Mouse (Mus musculus) limb, embryonic 10.5 days (tissue): ENCODE measurements at regions not wholly inside any gene's neighbourhood (a gene's known extent, or its start where the extent isn't known, plus 50 kb on each side); places are given as distances from the start of the nearest gene placed in this dataset.

ENCODE experiments used
- DNase-seq: peaks from one replicate; pipeline ENCODE4 v3.0.0-alpha.2; 2017; ENCODE audit warnings: low spot score
- H3K27ac ChIP-seq: fragments of 300-500 bp; sonication (generic); 2 replicates; pipeline ENCODE4 v1.5.1; 2016; ENCODE audit warnings: mild to moderate bottlenecking
- H3K27me3 ChIP-seq: fragments of 300-500 bp; sonication (generic); 2 replicates; pipeline ENCODE4 v1.6.1; 2016; ENCODE audit warnings: low read depth, mild to moderate bottlenecking; ENCODE audit not compliant: poor library complexity, severe bottlenecking
- H3K36me3 ChIP-seq: fragments of 300-500 bp; sonication (generic); 2 replicates; pipeline ENCODE4 v1.6.1; 2016; ENCODE audit warnings: mild to moderate bottlenecking, moderate library complexity
- H3K4me1 ChIP-seq: fragments of 300-500 bp; sonication (generic); 2 replicates; pipeline ENCODE4 v1.6.1; 2016
- H3K4me3 ChIP-seq: fragments of 300-500 bp; sonication (generic); 2 replicates; pipeline ENCODE4 v1.5.1; 2016; ENCODE audit warnings: mild to moderate bottlenecking, moderate library complexity
- H3K9me3 ChIP-seq: fragments of 300-500 bp; sonication (generic); replicated peaks from 2 replicates; pipeline ENCODE4 v1.6.1; 2016; ENCODE audit warnings: mild to moderate bottlenecking
- WGBS: fragments of 180-500 bp; shearing (Covaris S2); methylation state at CpG from one replicate; pipeline ENCODE4 v1.1.7; 2016; 5-methylcytosine and 5-hydroxymethylcytosine counted together

- no peaks in the 10 kb centered on the region for H3K4me1 ChIP-seq
- no peak overlapping the region for H3K4me3 ChIP-seq
- H3K36me3 ChIP-seq, result no peaks in the 10 kb centered on the region
- H3K9me3 ChIP-seq, result no peaks in the 10 kb centered on the region
- DNase-seq, result no peak
- H3K27ac ChIP-seq, result no peak overlapping the region
- H3K27me3 ChIP-seq, result no peaks in the 10 kb centered on the region
- 75% methylated on average over 11 of the region's 11 CpGs for WGBS
Observed at GRCm38 (mm10) chr5:106392213-106392612, 65.8 kb downstream of the Barhl2 start.

GRCm38 (mm10) chr5:106386621-106387020, 71.3 kb downstream of the Barhl2 start:
- no peak for DNase-seq
- WGBS, result 89% methylated on average over 7 of the region's 7 CpGs
- Histone ChIP-seq H3K4me3 (no peak overlapping the region), H3K27ac (no peak overlapping the region), H3K4me1 (no peaks in the 10 kb centered on the region), H3K36me3 (no peaks in the 10 kb centered on the region), H3K27me3 (no peaks in the 10 kb centered on the region), H3K9me3 (no peaks in the 10 kb centered on the region)

GRCm38 (mm10) chr5:106385838-106386237, 72.1 kb downstream of the Barhl2 start:
- Histone ChIP-seq H3K27ac (no peak overlapping the region), H3K9me3 (no peaks in the 10 kb centered on the region), H3K36me3 (no peaks in the 10 kb centered on the region), H3K4me1 (peaks cover 3% of the 10 kb centered on the region; the same call in 1 of the 2 replicates), H3K27me3 (no peaks in the 10 kb centered on the region), H3K4me3 (no peak overlapping the region)
- 83% methylated on average over 8 of the region's 8 CpGs for WGBS
- DNase-seq, result no peak

- H3K27me3 ChIP-seq, result no peaks in the 10 kb centered on the region
- H3K4me1 ChIP-seq, result peaks cover 5% of the 10 kb centered on the region; the same call in 1 of the 2 replicates
- no peaks in the 10 kb centered on the region for H3K36me3 ChIP-seq
- 86% methylated on average over 6 of the region's 6 CpGs for WGBS
- no peaks in the 10 kb centered on the region for H3K9me3 ChIP-seq
- H3K27ac ChIP-seq, result no peak overlapping the region
- no peak for DNase-seq
- no peak overlapping the region for H3K4me3 ChIP-seq
Observed at GRCm38 (mm10) chr5:106385219-106385618, 72.7 kb downstream of the Barhl2 start.

DNA sequence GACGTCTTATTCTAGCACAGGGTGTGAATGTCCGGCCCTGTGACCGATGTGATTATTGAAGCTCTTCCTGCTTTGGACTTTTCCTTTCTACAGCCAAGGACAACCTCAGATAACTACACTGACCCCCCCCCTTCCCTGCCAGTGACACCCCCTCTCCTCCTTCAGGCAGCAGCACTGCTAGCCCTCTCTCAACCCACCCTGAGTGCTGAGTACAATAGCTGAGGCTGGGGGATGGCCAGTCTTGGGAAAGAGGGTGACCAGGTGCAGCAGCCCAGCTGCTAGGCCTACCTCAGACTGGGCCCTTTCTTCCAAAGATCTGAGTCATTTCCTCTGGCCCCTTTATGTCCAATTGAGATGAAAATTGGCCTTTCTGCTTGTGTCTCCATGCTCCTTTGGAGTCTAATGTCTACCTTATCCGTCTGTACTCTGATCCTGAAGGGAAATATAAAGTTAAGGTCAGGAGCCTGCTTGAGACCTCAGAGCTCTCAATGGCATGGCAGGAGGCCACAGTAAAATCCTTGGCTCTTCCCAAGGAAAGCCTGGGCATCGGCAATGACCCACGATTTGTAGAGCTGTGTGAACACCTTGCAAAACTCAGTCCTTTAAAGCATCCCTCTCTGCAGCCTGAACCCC, 73.7 kb downstream of the Barhl2 start:
- no peak overlapping the region for H3K4me3 ChIP-seq
- H3K36me3 ChIP-seq, result no peaks in the 10 kb centered on the region
- H3K27me3 ChIP-seq, result no peaks in the 10 kb centered on the region
- DNase-seq, result no peak
- H3K4me1 ChIP-seq, result peaks cover 5% of the 10 kb centered on the region; the same call in 1 of the 2 replicates
- H3K27ac ChIP-seq, result no peak overlapping the region
- 82% methylated on average over 6 of the region's 6 CpGs for WGBS
- no peaks in the 10 kb centered on the region for H3K9me3 ChIP-seq

DNA sequence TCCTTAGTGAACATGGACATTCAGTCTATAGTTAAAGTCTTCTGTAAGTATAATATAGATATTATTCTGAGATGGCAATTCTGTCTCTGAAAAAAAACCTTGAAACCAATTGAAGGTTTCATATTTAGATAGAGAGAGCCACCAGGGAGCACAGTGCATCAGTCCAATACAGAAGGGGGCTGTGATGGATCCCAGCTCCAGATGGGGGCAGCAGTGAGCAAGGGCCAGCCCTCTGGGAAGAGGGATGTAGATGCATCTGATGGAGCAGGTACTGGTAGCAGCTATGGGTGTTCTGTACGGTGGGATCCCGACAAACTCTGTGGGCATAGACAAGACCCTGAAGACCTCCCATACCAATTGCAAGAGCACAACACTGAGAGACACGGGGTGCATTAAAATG, 76.0 kb downstream of the Barhl2 start:
- Histone ChIP-seq H3K4me3 (no peak overlapping the region), H3K27ac (no peak overlapping the region), H3K4me1 (peaks cover 11% of the 10 kb centered on the region), H3K36me3 (no peaks in the 10 kb centered on the region), H3K9me3 (no peaks in the 10 kb centered on the region), H3K27me3 (no peaks in the 10 kb centered on the region)
- WGBS, result 90% methylated on average over 3 of the region's 3 CpGs
- no peak for DNase-seq

DNA sequence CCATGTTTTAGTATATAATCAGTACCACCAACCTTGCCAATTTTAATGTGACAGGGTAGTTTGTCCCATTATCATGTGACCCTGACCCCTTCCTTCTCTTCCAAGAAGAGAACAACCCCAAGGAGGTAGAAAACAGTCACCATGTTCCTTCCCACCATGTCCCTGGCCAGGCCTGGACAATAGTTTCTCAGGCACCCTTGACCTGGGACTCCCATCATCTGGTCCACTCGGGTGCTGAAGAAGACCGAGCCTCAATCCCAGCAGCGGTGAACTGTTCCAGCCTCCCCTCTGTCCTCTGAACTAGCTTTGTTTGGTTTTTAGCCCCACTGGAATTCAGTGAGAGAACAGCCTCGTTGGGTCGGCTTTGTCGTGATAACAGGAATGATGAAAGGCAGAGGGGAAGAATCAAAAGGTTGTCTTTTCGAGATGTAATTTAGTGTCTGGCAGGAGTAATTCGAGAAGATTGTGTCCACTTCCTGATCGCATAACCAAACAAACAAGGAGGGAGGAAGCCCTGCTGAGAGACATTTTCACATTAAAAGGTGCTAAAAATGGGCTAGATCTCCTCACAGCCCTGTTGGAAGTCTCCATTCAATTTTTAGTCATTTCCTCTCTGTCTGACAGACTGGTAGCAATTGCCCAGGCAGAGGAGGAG, 77.2 kb downstream of the Barhl2 start:
- DNase-seq, result no peak
- H3K4me1 ChIP-seq, result peaks cover 13% of the 10 kb centered on the region
- H3K36me3 ChIP-seq, result no peaks in the 10 kb centered on the region
- no peaks in the 10 kb centered on the region for H3K9me3 ChIP-seq
- H3K27ac ChIP-seq, result no peak overlapping the region
- H3K4me3 ChIP-seq, result no peak overlapping the region
- H3K27me3 ChIP-seq, result no peaks in the 10 kb centered on the region
- 18% methylated on average over 9 of the region's 9 CpGs for WGBS

DNA sequence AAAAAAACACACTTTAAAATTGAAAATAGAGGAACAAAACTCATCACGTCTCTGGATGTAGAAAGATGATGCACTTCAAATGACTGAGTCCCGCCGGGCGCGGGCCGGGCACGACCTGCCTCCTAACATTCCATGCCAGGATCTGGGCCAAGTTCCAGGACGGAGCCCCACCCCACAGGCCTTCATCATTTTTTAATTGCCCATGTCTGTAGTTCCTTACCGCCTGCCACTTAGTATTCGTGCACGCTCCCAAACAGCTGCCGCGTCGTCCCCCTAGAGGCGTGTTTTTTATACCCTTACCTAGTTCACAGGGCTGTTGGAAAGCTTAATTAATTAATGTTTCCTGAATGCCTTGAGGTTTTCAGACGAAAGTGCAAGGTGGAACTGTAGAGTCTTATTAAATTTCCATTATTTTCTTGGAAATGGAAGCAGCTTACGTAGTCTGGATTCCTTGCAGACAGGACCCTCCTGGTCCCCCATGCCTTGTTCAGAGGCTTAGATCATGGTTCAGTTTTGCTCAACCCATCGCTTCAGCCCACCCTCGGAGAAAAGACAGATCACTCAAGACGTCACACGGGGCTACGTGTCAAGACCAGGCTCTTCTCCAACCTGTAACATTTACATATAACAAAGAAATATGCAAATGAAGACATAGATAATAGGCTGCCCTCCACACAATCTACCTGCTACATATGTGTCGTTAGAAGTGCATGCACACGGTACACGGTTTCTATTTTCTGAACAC, 81.0 kb downstream of the Barhl2 start:
- Histone ChIP-seq H3K4me3 (no peak overlapping the region), H3K27me3 (no peaks in the 10 kb centered on the region), H3K27ac (no peak overlapping the region), H3K4me1 (peaks cover 13% of the 10 kb centered on the region), H3K36me3 (no peaks in the 10 kb centered on the region), H3K9me3 (no peaks in the 10 kb centered on the region)
- 85% methylated on average over 25 of the region's 25 CpGs for WGBS
- no peak for DNase-seq

- no peak for DNase-seq
- no peaks in the 10 kb centered on the region for H3K4me1 ChIP-seq
- WGBS, result 42% methylated on average over 9 of the region's 9 CpGs
- H3K9me3 ChIP-seq, result no peaks in the 10 kb centered on the region
- no peak overlapping the region for H3K27ac ChIP-seq
- no peak overlapping the region for H3K4me3 ChIP-seq
- H3K36me3 ChIP-seq, result no peaks in the 10 kb centered on the region
- H3K27me3 ChIP-seq, result no peaks in the 10 kb centered on the region
Observed at GRCm38 (mm10) chr5:106367831-106368230, 90.1 kb downstream of the Barhl2 start.

GRCm38 (mm10) chr5:106367312-106367711, 90.7 kb downstream of the Barhl2 start:
- H3K27ac ChIP-seq, result no peak overlapping the region
- WGBS, result 67% methylated on average over 5 of the region's 5 CpGs
- H3K36me3 ChIP-seq, result no peaks in the 10 kb centered on the region
- no peak overlapping the region for H3K4me3 ChIP-seq
- H3K4me1 ChIP-seq, result no peaks in the 10 kb centered on the region
- no peaks in the 10 kb centered on the region for H3K9me3 ChIP-seq
- DNase-seq, result no peak
- no peaks in the 10 kb centered on the region for H3K27me3 ChIP-seq

- no peaks in the 10 kb centered on the region for H3K27me3 ChIP-seq
- H3K9me3 ChIP-seq, result no peaks in the 10 kb centered on the region
- 81% methylated on average over 7 of the region's 7 CpGs for WGBS
Observed at GRCm38 (mm10) chr5:106366006-106366405, 92.0 kb downstream of the Barhl2 start.

DNA sequence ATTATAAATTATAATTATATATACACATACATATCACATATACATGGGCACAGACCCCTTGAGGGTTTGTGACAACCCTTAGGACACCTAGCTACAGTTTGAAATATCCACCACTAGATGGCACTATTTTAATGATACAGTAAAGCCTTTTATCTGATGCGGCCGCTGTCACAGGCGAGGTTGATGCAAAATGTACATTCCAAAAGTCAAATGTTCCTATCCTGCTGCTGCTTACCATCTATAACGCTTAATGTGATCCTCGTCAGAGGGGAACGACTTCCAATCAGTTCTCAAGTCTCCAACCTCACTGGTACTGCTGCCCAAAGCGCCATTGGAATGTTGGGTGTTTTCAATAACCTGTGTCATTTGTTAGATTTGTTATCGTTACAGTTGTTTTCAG, 92.9 kb downstream of the Barhl2 start:
- Histone ChIP-seq H3K4me3 (no peak overlapping the region), H3K4me1 (no peaks in the 10 kb centered on the region), H3K27me3 (no peaks in the 10 kb centered on the region), H3K9me3 (no peaks in the 10 kb centered on the region), H3K27ac (no peak overlapping the region), H3K36me3 (no peaks in the 10 kb centered on the region)
- DNase-seq, result no peak
- whole genome bisulfite sequencing, result 50% methylated on average over 8 of the region's 8 CpGs

More at GRCm38 (mm10) chr5:106366006-106366405, 92.0 kb downstream of the Barhl2 start:
- Histone ChIP-seq H3K27ac (no peak overlapping the region), H3K36me3 (no peaks in the 10 kb centered on the region), H3K4me1 (no peaks in the 10 kb centered on the region), H3K4me3 (no peak overlapping the region)
- no peak for DNase-seq

DNA sequence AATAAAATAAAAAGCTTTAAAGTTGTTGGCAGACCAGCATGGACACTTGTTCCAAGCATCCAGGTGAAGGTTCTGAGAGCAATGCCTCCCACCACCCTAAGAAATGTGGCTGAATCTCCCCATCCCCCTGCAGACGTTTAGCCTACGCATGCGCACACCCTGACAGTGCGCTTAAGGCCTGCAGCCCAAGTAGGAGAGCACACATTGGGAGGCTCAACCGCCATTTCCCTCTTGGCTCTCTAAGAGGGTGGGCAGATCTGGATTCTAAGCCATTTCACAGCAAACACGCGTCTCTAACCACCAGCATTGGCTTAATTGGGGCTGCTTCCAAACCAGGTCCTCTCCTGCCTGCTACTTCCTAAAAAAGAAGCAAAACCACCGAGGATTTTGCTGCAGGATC, 106.6 kb downstream of the Barhl2 start:
- H3K27ac ChIP-seq, result no peak overlapping the region
- H3K9me3 ChIP-seq, result no peaks in the 10 kb centered on the region
- 87% methylated on average over 8 of the region's 8 CpGs for WGBS
- no peak for DNase-seq
- H3K36me3 ChIP-seq, result no peaks in the 10 kb centered on the region
- no peak overlapping the region for H3K4me3 ChIP-seq
- H3K27me3 ChIP-seq, result no peaks in the 10 kb centered on the region
- H3K4me1 ChIP-seq, result no peaks in the 10 kb centered on the region
